Mouse (Mus musculus) left cerebral cortex, adult 2 months (tissue): ENCODE results near the gene Cacnb4. TPM values are rescaled to one million over a fixed set of nuclear protein-coding genes. Genes with fewer than 3 reads are reported as not detected.

Experiments
- DNase-seq, 2 experiments: peaks; one replicate each; pipeline ENCODE4 v3.0.0; 2021 to 2022; ENCODE audit warnings: low spot score in 2 of 2, mixed read lengths in 1 of 2; ENCODE audit errors: extremely low spot score in 1 of 2
- H3K27ac ChIP-seq: fragments of 200-600 bp; 2 replicates; pipeline ENCODE4 v1.8.1; 2022
- H3K4me3 ChIP-seq: fragments of 200-600 bp; 2 replicates; pipeline ENCODE4 v1.8.1; 2022
- CTCF ChIP-seq: fragments of 200-600 bp; IDR thresholded peaks from 2 replicates; pipeline ENCODE4 v1.8.1; 2022; ENCODE audit warnings: antibody characterized with exemption, mild to moderate bottlenecking, moderate library complexity
- intact Hi-C: fragments of 180-260 bp; cut with DNase I; formaldehyde crosslinking; loops from one replicate; pipeline ENCODE4 v1.15.1; 2025
- total RNA-seq, 2 experiments: library from RNA; stranded (reverse); gene quantifications; 2 replicates each; pipeline ENCODE4 v1.2.3; 2021

The Cacnb4 gene
- total RNA-seq, 2 experiments from 2014 or later, result 166 to 176 TPM

DNA sequence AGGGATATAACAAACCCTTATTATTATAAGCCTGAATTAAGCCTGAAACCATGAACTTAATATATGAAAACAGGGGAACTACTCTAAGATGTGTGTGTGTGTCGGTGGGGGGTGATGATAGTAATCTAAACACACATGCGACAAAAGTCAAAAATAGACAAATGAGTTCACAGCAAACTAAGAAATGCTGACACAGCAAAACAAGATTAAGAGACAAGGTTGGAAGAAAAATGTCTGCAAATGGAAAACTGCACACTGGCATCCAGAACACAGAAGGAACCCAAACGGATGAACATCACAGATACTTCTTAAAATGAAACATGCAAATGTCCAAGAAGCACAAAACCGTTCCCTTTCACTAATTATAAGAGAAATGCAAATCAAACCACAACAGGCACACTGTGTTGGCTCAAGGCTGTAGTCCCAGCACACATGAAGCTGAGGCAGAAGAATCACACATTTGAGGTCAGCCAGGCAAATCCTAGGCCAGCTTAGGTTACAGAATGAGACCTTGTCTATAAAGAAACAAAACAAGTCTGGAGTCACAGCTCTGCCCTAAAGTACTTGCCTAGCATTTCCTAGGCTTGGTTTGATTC lies 236.1 kb downstream of the Cacnb4 start:
- TF ChIP-seq CTCF, result no peak
- intact Hi-C loops, result no loop called here
- Histone ChIP-seq H3K4me3 (no peak overlapping the region), H3K27ac (no peak overlapping the region)
- no peak for DNase-seq

DNA sequence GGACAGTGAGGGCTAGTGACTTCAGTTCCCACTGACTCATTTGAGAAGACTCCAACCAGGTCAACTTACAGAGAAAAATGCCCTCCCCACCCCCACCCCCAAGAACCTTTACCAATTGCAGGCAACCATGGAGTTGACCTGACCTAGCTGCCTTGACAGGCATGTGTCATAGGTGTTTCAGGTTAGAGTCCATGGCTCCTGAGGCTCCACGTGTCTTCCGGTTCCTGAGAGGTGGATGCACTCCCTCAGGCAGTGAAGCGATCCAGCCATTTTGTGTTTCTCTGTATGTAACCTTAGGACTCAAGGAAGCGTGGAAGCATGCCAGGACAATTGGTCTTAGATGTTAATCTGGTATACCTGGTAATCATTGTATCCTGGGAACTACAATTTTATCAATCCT lies 238.2 kb downstream of the Cacnb4 start:
- no peak overlapping the region for H3K4me3 ChIP-seq
- intact Hi-C loops, result no loop called here
- no peak for DNase-seq
- no peak for TF ChIP-seq CTCF
- H3K27ac ChIP-seq, result no peak overlapping the region

DNA sequence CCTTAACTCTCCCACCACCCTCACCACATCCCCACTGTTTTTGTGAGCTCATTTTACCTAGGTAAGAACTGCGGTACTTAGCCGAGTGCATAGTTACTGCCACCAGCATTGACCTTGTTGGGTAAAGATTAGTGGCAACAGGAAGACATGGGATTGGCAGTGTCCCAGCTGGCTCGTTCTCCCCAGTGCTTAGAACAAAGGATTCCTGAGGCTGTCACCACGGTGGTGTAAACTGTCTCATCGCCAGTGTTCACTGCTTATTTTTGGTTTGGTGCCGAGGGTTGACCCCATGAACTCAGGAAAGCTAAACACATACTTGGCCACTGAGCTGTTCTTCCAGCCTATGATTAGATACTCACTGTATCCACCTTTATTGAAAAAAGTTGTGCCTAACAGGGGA lies 238.6 kb downstream of the Cacnb4 start:
- intact Hi-C loops, result no loop called here
- no peak for DNase-seq
- no peak overlapping the region for H3K4me3 ChIP-seq
- no peak for TF ChIP-seq CTCF
- no peak overlapping the region for H3K27ac ChIP-seq

DNA sequence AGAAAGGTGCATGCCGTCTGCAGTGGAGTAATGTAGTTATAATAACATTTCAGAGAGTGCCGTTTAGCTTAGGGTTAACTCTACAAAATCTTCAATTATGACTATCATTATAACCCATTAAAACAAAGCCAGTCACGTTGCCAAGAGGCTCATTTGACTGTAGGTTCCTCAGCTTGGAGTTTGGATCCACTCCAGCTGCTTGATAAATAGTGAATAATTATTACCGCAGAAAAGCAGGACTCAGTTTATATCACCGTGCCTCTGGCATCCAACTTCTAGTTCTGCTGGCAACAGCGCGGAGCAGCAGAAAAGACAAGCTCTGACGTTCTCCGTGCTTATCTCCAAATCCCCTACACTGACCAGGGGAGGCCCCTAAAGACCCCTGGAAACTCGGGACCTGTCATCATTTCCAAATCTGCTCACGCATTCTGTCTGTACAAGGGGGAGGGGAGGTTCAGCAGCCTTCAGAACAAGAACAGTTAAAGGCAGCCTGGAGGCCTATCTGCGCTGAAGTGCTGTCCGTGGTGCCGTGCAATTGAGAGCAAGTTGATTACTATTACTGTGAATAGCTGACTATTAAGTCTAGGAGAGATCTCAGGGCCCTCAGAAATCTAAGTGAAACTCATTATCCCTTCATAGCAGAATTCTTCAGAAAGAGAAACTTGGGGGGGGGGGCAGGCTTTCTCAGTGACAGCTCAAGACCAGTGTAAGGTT lies 240.6 kb downstream of the Cacnb4 start:
- intact Hi-C loops, result no loop called here
- no peak overlapping the region for H3K27ac ChIP-seq
- no peak for DNase-seq
- H3K4me3 ChIP-seq, result no peak overlapping the region
- TF ChIP-seq CTCF, result no peak

DNA sequence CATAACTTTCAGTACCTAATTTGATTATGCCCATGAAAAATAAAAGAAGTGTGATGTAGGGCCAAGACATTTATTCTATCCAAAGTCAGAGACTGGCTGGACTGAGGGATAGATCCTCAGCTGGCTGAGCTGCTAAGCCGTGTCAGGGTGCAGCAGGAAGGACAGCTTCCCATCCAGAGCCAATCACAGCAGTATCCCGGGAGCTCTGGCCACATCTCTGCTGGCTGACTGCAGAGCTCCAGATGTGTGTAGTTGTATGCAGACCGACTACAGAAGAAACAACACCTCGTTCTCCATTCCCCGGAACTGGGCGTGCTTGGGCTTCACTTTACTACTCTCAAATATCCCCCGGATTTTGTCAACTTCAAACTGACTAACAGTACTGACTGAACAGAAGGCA lies 243.3 kb downstream of the Cacnb4 start:
- intact Hi-C loops, result no loop called here
- Histone ChIP-seq H3K27ac (no peak overlapping the region), H3K4me3 (no peak overlapping the region)
- no peak for TF ChIP-seq CTCF
- DNase-seq, result no peak

DNA sequence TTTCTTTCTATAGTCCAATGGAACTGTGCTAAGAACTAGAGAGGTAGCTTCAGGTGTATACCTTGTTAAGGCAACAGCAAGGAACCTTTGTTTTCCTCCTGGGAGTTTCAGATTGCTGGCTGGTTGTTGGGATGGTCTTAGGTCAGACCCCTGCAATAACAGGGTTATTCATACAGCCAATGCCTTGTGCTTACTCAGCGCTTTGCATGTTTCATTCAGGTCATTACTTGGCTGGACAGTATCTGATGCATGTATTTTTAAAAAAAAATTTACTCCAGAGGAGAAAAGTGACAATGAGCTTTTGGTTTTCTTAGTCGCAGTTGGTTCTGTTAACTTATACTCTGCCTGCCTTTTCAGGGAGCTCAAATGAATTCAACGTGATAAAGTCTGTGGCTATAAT lies 249.2 kb downstream of the Cacnb4 start:
- no peak for TF ChIP-seq CTCF

DNA sequence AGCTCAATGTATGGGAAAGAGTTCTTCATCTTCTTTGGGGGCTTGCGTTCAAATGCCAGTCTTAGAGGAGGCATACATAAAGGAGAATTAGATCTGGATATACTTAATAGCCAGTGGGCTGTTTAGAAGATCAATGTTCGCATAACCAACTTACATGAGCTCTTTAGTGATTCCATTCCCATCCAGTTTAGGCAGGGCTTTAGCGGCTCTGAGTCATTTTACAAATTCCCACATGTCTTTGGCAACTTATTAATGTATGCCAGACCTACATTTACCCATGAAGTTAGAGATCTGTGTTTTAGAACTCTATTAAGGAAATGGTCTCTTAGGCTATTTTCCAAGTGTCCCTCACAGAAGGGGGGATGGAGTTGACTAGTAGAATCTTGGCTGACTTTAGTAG lies 250.6 kb downstream of the Cacnb4 start:
- TF ChIP-seq CTCF, result no peak
- Histone ChIP-seq H3K4me3 (no peak overlapping the region), H3K27ac (no peak overlapping the region)
- peak in 1 of 2 experiments; percentile 5 for DNase-seq
- intact Hi-C loops, result no loop called here

More for the DNA sequence above, 249.2 kb downstream of the Cacnb4 start:
- intact Hi-C loops, result no loop called here
- DNase-seq, result peak in 1 of 2 experiments; percentile 6
- Histone ChIP-seq H3K27ac (no peak overlapping the region), H3K4me3 (no peak overlapping the region)

DNA sequence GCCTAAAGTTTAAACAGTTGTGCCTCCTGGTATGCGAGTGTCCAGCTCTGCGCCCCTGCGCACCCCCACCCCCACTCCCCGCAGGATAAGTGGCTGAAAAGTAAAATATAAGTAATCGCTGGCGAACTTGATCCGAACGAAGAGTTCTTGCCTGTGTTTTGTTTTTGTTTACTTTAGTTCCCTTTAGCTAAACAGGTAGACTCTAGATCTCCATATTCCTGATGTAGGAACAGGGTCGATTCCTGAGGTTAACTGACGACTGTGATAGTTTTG lies 251.2 kb downstream of the Cacnb4 start:
- intact Hi-C loops, result loop anchor here (2.0 kb wide), 2 partner anchors 133 to 165 kb away; no protein-coding TSS in a partner anchor
- Histone ChIP-seq H3K27ac (peak overlapping the region; percentile 88), H3K4me3 (peak overlapping the region; percentile 94)
- no peak for DNase-seq
- no peak for TF ChIP-seq CTCF

DNA sequence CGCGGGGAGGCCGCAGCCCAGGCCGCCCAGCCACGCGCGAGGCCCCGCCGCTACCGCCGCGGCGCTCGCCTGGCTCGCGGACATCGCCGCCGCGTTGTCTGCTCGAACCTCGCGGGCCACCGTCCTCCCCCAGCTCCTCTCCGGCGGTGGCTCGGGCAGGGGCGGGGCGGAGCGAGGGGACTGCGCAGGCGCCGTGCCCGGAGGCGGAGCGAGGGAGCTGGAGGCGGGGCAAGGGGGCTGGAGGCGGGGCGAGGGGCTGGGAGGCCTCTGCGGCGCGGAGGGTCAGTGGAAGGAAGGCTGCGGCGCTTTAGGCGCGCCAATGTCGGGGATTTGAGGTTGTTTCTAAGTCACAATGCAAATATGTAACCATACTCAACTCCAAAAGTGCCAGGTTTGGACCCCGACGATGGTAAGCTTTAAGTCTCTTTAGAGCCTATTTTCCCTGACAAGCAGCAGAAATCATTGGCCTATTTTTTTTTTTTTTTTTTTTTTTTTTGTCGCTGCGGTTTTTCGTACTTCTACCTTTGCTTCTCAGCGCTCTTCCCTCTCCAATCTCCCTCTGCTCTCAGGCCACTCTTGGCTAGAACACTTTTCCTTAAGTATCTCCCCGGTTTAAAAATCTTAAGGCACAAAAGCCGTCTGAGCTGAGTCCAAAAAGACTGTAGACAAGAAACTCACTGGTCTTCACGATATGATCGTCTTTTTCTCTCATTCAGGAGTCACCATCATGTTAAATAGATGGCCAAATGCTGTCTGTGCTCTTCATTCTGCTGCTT lies 251.7 kb downstream of the Cacnb4 start, which contains the start of gene Arl5a:
Arl5a (minus strand) TSS at position 155 of the 776 bp plus-strand sequence.
- Histone ChIP-seq H3K27ac (peak within 1 kb of the TSS; percentile 88), H3K4me3 (peak within 1 kb of the TSS; percentile 94)
- intact Hi-C loops, result loop anchor here (2.0 kb wide), 2 partner anchors 134 to 166 kb away; no protein-coding TSS in a partner anchor
- DNase-seq, result peak; percentile 95 to 99
- TF ChIP-seq CTCF, result no peak

DNA sequence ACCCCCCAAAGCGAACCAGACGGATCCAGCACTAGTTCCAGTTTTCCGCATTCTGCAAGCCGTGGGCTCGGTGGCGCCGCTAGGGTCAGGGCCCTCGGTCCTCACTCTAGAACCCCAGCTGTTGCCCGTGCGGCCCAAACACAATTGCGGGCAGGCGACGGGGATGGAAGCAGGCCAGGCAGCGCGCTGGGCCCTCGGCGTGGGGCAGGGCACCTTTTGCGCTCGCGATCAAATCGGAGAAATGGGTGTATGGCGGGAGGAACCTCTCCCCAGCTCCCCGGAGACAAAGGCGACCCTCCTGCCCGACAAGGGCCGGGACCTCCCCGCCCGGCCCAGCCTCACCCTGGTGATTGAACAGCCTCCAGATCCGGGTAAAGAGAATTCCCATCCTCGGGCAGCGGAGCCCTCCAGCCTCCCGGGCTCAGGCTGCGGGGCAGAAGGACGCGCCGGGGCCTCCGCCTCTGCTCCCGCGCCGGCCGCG lies 252.3 kb downstream of the Cacnb4 start:
- Histone ChIP-seq H3K4me3 (peak overlapping the region; percentile 94), H3K27ac (peak overlapping the region; percentile 79)
- peak in 1 of 2 experiments; percentile 49 for DNase-seq
- no peak for TF ChIP-seq CTCF
- intact Hi-C loops, result loop anchor here (2.0 kb wide), 2 partner anchors 135 to 167 kb away; no protein-coding TSS in a partner anchor

DNA sequence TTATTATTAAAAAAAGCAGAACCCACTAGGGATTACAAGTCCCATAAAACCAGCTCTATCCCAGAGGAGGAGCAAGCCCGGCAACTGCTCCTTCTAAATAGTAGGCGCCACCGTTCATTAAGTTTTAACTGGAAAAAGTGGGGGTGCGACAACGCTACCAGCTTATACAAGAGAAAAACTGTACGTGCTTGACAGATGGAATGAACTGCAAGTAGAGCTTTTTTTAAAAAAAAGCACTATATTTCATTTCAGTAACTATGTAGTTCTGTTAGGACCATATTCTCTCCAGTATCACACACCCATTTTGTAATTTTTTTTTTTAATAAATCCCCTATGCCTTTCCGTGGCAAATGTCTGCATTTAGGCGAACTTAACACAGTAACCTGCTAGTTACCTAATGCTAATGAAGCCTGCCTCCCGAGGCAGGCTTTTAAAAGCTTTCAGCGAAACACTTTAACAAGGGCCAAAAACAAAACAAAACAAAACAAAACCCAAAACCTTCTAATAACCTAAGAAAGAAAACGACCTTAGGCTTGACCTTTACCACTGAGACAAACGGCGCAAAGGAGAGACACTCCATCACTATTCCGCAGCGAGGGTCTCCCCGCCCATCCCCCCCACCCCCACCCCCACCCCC lies 252.9 kb downstream of the Cacnb4 start:
- peak overlapping the region; percentile 94 for H3K4me3 ChIP-seq
- intact Hi-C loops, result loop anchor here (2.0 kb wide), 2 partner anchors 135 to 167 kb away; no protein-coding TSS in a partner anchor
- peak in 1 of 2 experiments; percentile 9 for DNase-seq
- TF ChIP-seq CTCF, result no peak
- H3K27ac ChIP-seq, result no peak overlapping the region
